Mouse (Mus musculus): ENCODE data around the gene Trcg1.

Trcg1 gene

GRCm38 (mm10) chr9:57261913-57262794 is 25.8 kb downstream of the Trcg1 start, which contains the start of gene 1700017B05Rik:
Gene 1700017B05Rik, minus strand, starts transcription at chr9:57262612.
- DNase-seq (ENCODE audit: low spot score in 2 of 2) = peak; percentile 34 to 61

GRCm38 (mm10) chr9:57262795-57263684 is 26.7 kb downstream of the Trcg1 start:
- DNase-seq (ENCODE audit: low spot score in 2 of 2) = no peak

- DNase-seq (ENCODE audit: low spot score in 2 of 2) = no peak
Observed at GRCm38 (mm10) chr9:57265125-57265524, 28.8 kb downstream of the Trcg1 start.

- no peak for DNase-seq (ENCODE audit: low spot score in 2 of 2)
Observed at GRCm38 (mm10) chr9:57267421-57267820, 31.1 kb downstream of the Trcg1 start.

- no peak for DNase-seq (ENCODE audit: low spot score in 2 of 2)
Observed at GRCm38 (mm10) chr9:57268078-57268477, 31.7 kb downstream of the Trcg1 start.

- no peak for DNase-seq (ENCODE audit: low spot score in 2 of 2)
Observed at GRCm38 (mm10) chr9:57268575-57268974, 32.2 kb downstream of the Trcg1 start.

GRCm38 (mm10) chr9:57269384-57269783 is 33.0 kb downstream of the Trcg1 start:
- DNase-seq (ENCODE audit: low spot score in 2 of 2) = no peak

GRCm38 (mm10) chr9:57270399-57270798 is 34.0 kb downstream of the Trcg1 start:
- DNase-seq (ENCODE audit: low spot score in 2 of 2) = no peak

- DNase-seq (ENCODE audit: low spot score in 2 of 2) = no peak
Observed at GRCm38 (mm10) chr9:57271081-57271480, 34.7 kb downstream of the Trcg1 start.

GRCm38 (mm10) chr9:57271837-57272562 is 35.6 kb downstream of the Trcg1 start:
- DNase-seq (ENCODE audit: low spot score in 2 of 2) = no peak

- no peak for DNase-seq (ENCODE audit: low spot score in 2 of 2)
Observed at GRCm38 (mm10) chr9:57272902-57273804, 36.8 kb downstream of the Trcg1 start.

GRCm38 (mm10) chr9:57273805-57274494 is 37.6 kb downstream of the Trcg1 start:
- no peak for DNase-seq (ENCODE audit: low spot score in 2 of 2)

- DNase-seq (ENCODE audit: low spot score in 2 of 2) = peak in 1 of 2 experiments; percentile 32
Observed at GRCm38 (mm10) chr9:57276311-57276710, 40.0 kb downstream of the Trcg1 start.

- no peak for DNase-seq (ENCODE audit: low spot score in 2 of 2)
Observed at GRCm38 (mm10) chr9:57278268-57278667, 41.9 kb downstream of the Trcg1 start.

- no peak for DNase-seq (ENCODE audit: low spot score in 2 of 2)
Observed at GRCm38 (mm10) chr9:57279441-57279840, 43.1 kb downstream of the Trcg1 start.

- DNase-seq (ENCODE audit: low spot score in 2 of 2) = no peak
Observed at GRCm38 (mm10) chr9:57281549-57281948, 45.2 kb downstream of the Trcg1 start.

GRCm38 (mm10) chr9:57282686-57283085 is 46.3 kb downstream of the Trcg1 start:
- no peak for DNase-seq (ENCODE audit: low spot score in 2 of 2)

- DNase-seq (ENCODE audit: low spot score in 2 of 2) = no peak
Observed at GRCm38 (mm10) chr9:57283311-57283710, 47.0 kb downstream of the Trcg1 start.

GRCm38 (mm10) chr9:57287183-57287582 is 50.8 kb downstream of the Trcg1 start:
- DNase-seq (ENCODE audit: low spot score in 2 of 2) = no peak

- DNase-seq (ENCODE audit: low spot score in 2 of 2) = no peak
Observed at GRCm38 (mm10) chr9:57294905-57295304, 58.5 kb downstream of the Trcg1 start.

Measured in right cerebral cortex, adult 2 months (tissue).